8 mouse cellular contexts compared by ENCODE assay signal in the genomic region with DNA sequence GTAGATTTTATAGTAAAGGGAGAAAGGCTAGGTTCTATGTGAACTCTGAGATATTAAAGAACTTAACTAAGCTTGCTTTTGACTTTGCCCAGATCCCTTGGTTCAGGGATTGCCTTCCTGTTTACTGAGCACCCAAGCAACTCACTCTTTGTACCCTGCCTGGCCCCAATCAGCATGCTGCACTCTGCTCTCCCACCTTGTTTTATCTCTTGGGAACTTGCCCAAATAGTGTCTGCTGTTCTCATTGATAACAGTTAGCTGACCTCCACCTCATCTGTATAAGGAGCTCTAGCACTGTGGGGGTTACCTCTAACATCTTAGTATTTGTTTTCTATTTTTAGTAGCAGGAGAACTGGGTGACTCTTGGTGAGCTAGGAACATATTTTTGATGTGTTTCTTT. TPM values are rescaled to one million over a fixed set of nuclear protein-coding genes. Genes with fewer than 3 reads are reported as not detected.
DNase-seq lines count a peak whose midpoint lies in the region; ATAC-seq and TF ChIP-seq lines count a peak whose summit lies in the region.
"Had no signal": no experiment of that assay in that cellular context is flagged by ENCODE, and none has a peak within 500 bp of the region (broad histone marks: within the 10 kb centered on the region; RNA-seq: fewer than 3 reads in every experiment).

No protein-coding gene starts in this region.

- no peak overlapping the region for H3K4me3 ChIP-seq in lung, embryonic 15.5 days
- no peak overlapping the region for H3K4me3 ChIP-seq in lung, adult 2 months (replicated peaks; ENCODE audit: extremely low read depth, low read depth, low read length)
- peak overlapping the region; percentile 39 for H3K4me3 ChIP-seq in liver, embryonic 12.5 days
- no peak overlapping the region for H3K4me3 ChIP-seq in stomach, embryonic 16.5 days (replicated peaks; ENCODE audit: low read length)
- H3K4me3 ChIP-seq: embryonic facial prominence, embryonic 13.5 days had no signal

- no peaks in the 10 kb centered on the region for H3K9me3 ChIP-seq in lung, embryonic 15.5 days
- H3K9me3 ChIP-seq in liver, embryonic 12.5 days (replicated peaks): no peaks in the 10 kb centered on the region
- no peaks in the 10 kb centered on the region for H3K9me3 ChIP-seq in stomach, embryonic 16.5 days (replicated peaks; ENCODE audit: control insufficient read depth, low read length)
- H3K9me3 ChIP-seq: embryonic facial prominence, embryonic 13.5 days had no signal

- H3K9ac ChIP-seq in lung, embryonic 15.5 days: no peak overlapping the region
- peak overlapping the region; percentile 70 for H3K9ac ChIP-seq in liver, embryonic 12.5 days
- no peak overlapping the region for H3K9ac ChIP-seq in stomach, embryonic 16.5 days (ENCODE audit: low read length)
- H3K9ac ChIP-seq: embryonic facial prominence, embryonic 13.5 days had no signal

- intact Hi-C loops in left cerebral cortex, postnatal 36 days (cut with DNase I): no loop called here

- no peak overlapping the region for H3K4me2 ChIP-seq in lung, embryonic 15.5 days
- H3K4me2 ChIP-seq in liver, embryonic 12.5 days: peak overlapping the region; percentile 73
- peak overlapping the region; percentile 5; the same call in 1 of the 2 replicates for H3K4me2 ChIP-seq in stomach, embryonic 16.5 days (ENCODE audit: low read depth, low read length)
- H3K4me2 ChIP-seq: embryonic facial prominence, embryonic 13.5 days had no signal

- peak; percentile 72; the same call in 1 of the 2 replicates for ATAC-seq in lung, embryonic 15.5 days (ENCODE audit: borderline replicate concordance, extremely low read depth, low FRiP score, low TSS enrichment)
- peak; percentile 83 for ATAC-seq in erythroid progenitor cell, adult 5-6 weeks (replicated peaks; ENCODE audit: low FRiP score, poor library complexity, severe bottlenecking)
- ATAC-seq in liver, embryonic 12.5 days: peak; percentile 98
- ATAC-seq in stomach, embryonic 16.5 days (ENCODE audit: insufficient read depth, low FRiP score): peak; percentile 90

- peaks cover 15% of the 10 kb centered on the region for H3K4me1 ChIP-seq in lung, embryonic 15.5 days
- peaks cover 16% of the 10 kb centered on the region for H3K4me1 ChIP-seq in lung, adult 2 months (ENCODE audit: control insufficient read depth, insufficient read depth, low read length)
- H3K4me1 ChIP-seq in liver, embryonic 12.5 days: peaks cover 98% of the 10 kb centered on the region
- peaks cover 47% of the 10 kb centered on the region for H3K4me1 ChIP-seq in stomach, embryonic 16.5 days (ENCODE audit: control insufficient read depth, insufficient read depth, low read length)

- TF ChIP-seq CTCF in lung, adult 2 months (IDR thresholded peaks at IDR 0.05; ENCODE audit: insufficient read depth, low read length): no peak

- H3K27ac ChIP-seq in lung, embryonic 15.5 days: no peak overlapping the region
- peak overlapping the region; percentile 97 for H3K27ac ChIP-seq in liver, embryonic 12.5 days
- H3K27ac ChIP-seq in stomach, embryonic 16.5 days (ENCODE audit: low read length): no peak overlapping the region
- H3K27ac ChIP-seq: embryonic facial prominence, embryonic 13.5 days had no signal

- no peak for DNase-seq in lung, adult 2 months
- DNase-seq in left cerebral cortex, postnatal 36 days (ENCODE audit: low spot score in 2 of 2): no peak
- no peak for DNase-seq in left cerebral cortex, adult 18-20 months (ENCODE audit: low spot score in 2 of 2)

- H3K36me3 ChIP-seq in lung, embryonic 15.5 days: peaks cover 4% of the 10 kb centered on the region
- H3K36me3 ChIP-seq in liver, embryonic 12.5 days: peaks cover 34% of the 10 kb centered on the region
- H3K36me3 ChIP-seq in stomach, embryonic 16.5 days (ENCODE audit: control insufficient read depth, insufficient read depth, low read length): peaks cover 11% of the 10 kb centered on the region; the same call in 1 of the 2 replicates

- TF ChIP-seq POLR2A in lung, adult 2 months (IDR thresholded peaks at IDR 0.05; ENCODE audit: borderline replicate concordance, extremely low read depth, low read depth, low read length): no peak

- no peaks in the 10 kb centered on the region for H3K27me3 ChIP-seq in lung, embryonic 15.5 days
- no peaks in the 10 kb centered on the region for H3K27me3 ChIP-seq in liver, embryonic 12.5 days (replicated peaks)
- H3K27me3 ChIP-seq in stomach, embryonic 16.5 days (ENCODE audit: control insufficient read depth, insufficient read depth, low read length): no peaks in the 10 kb centered on the region
- H3K27me3 ChIP-seq: embryonic facial prominence, embryonic 13.5 days had no signal

RNA-seq across cellular contexts. Expression of a gene that starts 52.0 kb away (rescaled TPM):
- polyA plus RNA-seq in lung, embryonic 15.5 days (2015; fragmentation: Nextera tagmentation; extraction: Ambion mirVana): 85.9 and 88.3 TPM in 2 replicates
- 54.7 and 57.0 TPM in 2 replicates for polyA plus RNA-seq in lung, adult 2 months (2012; rRNA removed)
- 64.9 and 85.9 TPM in 2 replicates for total RNA-seq in erythroid progenitor cell, adult 5-6 weeks (2015; ENCODE audit: low replicate concordance)
- total RNA-seq in erythroid progenitor cell, adult 5-6 weeks (2017; ENCODE audit: low replicate concordance): 68.4 and 88.1 TPM in 2 replicates
- polyA plus RNA-seq in liver, embryonic 12.5 days (2016; fragmentation: Nextera tagmentation; extraction: Ambion mirVana): 43.2 and 43.7 TPM in 2 replicates
- 73.3 and 79.7 TPM in 2 replicates for polyA plus RNA-seq in stomach, embryonic 16.5 days (2015; fragmentation: Nextera tagmentation; extraction: Ambion mirVana)
- total RNA-seq in left cerebral cortex, postnatal 36 days (2021): 100 to 1,000 TPM; 100 to 125 TPM
- total RNA-seq in left cerebral cortex, adult 18-20 months (2021): 100 to 1,000 TPM; 113 to 124 TPM
